ENCODE assay signal across 18 mouse cellular contexts in genomic region chr17:14771339-14771738, GRCm38 (mm10).
DNase-seq lines count a peak whose midpoint lies in the region.
"Had no signal": no experiment of that assay in that cellular context is flagged by ENCODE, and none has a peak within 500 bp of the region (broad histone marks: within the 10 kb centered on the region; RNA-seq: fewer than 3 reads in every experiment).

No protein-coding gene starts in this region.

- no peaks in the 10 kb centered on the region for H3K9me3 ChIP-seq in midbrain, embryonic 10.5 days (replicated peaks)
- H3K9me3 ChIP-seq: forebrain, embryonic 12.5 days; G1E; hindbrain, embryonic 12.5 days; liver, embryonic 15.5 days; midbrain, embryonic 12.5 days; neural tube, embryonic 12.5 days had no signal

- DNase-seq in embryo, embryonic 10.5 days (ENCODE audit: low spot score): peak; percentile 2
- DNase-seq in embryo, embryonic 10 days (ENCODE audit: low spot score): no peak
- DNase-seq in ovary, postnatal 36 days (ENCODE audit: low spot score): peak; percentile 22
- DNase-seq in ovary, adult 18-20 months (ENCODE audit: low spot score): no peak
- peak; percentile 43 to 49 for DNase-seq in heart, adult 9 months (ENCODE audit: low spot score in 2 of 2)
- DNase-seq in left cerebral cortex, postnatal 36 days (ENCODE audit: low spot score in 2 of 2): no peak
- DNase-seq in yolk sac, embryonic 10.5 days (ENCODE audit: low spot score): no peak
- no peak for DNase-seq in midbrain, embryonic 10.5 days (ENCODE audit: low spot score)
- DNase-seq: cerebellum, adult 9-11 months; kidney, adult 18-20 months; thymus, postnatal 25 days had no signal

- no peaks in the 10 kb centered on the region for H3K27me3 ChIP-seq in midbrain, embryonic 10.5 days (ENCODE audit: low read depth, poor library complexity, severe bottlenecking)
- H3K27me3 ChIP-seq: forebrain, embryonic 12.5 days; hindbrain, embryonic 12.5 days; liver, embryonic 15.5 days; midbrain, embryonic 12.5 days; neural tube, embryonic 12.5 days had no signal

- intact Hi-C loops in left cerebral cortex, postnatal 36 days (cut with DNase I): no loop called here

- 73% methylated on average over 4 of the region's 4 CpGs for WGBS in midbrain, embryonic 10.5 days

- no peaks in the 10 kb centered on the region for H3K36me3 ChIP-seq in midbrain, embryonic 10.5 days
- H3K36me3 ChIP-seq: forebrain, embryonic 12.5 days; G1E; hindbrain, embryonic 12.5 days; liver, embryonic 15.5 days; midbrain, embryonic 12.5 days; neural tube, embryonic 12.5 days had no signal

- no peaks in the 10 kb centered on the region for H3K4me1 ChIP-seq in midbrain, embryonic 10.5 days
- H3K4me1 ChIP-seq: forebrain, embryonic 12.5 days; hindbrain, embryonic 12.5 days; liver, embryonic 15.5 days; midbrain, embryonic 12.5 days; neural tube, embryonic 12.5 days had no signal

- no peak overlapping the region for H3K4me3 ChIP-seq in midbrain, embryonic 10.5 days
- H3K4me3 ChIP-seq: forebrain, embryonic 12.5 days; hindbrain, embryonic 12.5 days; liver, embryonic 15.5 days; midbrain, embryonic 12.5 days; neural tube, embryonic 12.5 days had no signal

- no peak overlapping the region for H3K27ac ChIP-seq in midbrain, embryonic 10.5 days (replicated peaks)
- H3K27ac ChIP-seq: forebrain, embryonic 12.5 days; hindbrain, embryonic 12.5 days; kidney, postnatal 0 days; liver, embryonic 15.5 days; midbrain, embryonic 12.5 days; neural tube, embryonic 12.5 days had no signal

Comparison
In these comparisons a context has a peak if more than half of its experiments do, and no peak if none do; other contexts are left out.
1. DNase-seq: peak in embryo, embryonic 10.5 days (single experiment), ovary, postnatal 36 days (single experiment) and heart, adult 9 months (2 of 2); none in embryo, embryonic 10 days (single experiment), ovary, adult 18-20 months (single experiment), left cerebral cortex, postnatal 36 days (0 of 2), yolk sac, embryonic 10.5 days (single experiment) and midbrain, embryonic 10.5 days (single experiment).